Mouse (Mus musculus) forebrain, embryonic 16.5 days (tissue): Measurements from ENCODE around the gene Ankrd37. TPM values are rescaled to one million over a fixed set of nuclear protein-coding genes. Genes with fewer than 3 reads are reported as not detected.

ENCODE experiments used
- ATAC-seq: fragments of 200-750 bp; cut with Nextera tagmentation; 2 replicates; pipeline ENCODE4 v1.8.0; 2017; ENCODE audit warnings: mild to moderate bottlenecking, moderate library complexity
- H3K27ac ChIP-seq: fragments of 300-500 bp; sonication (generic); 2 replicates; pipeline ENCODE4 v1.5.1; 2014; ENCODE audit warnings: low read length, control low read depth
- H3K27me3 ChIP-seq: fragments of 300-500 bp; sonication (generic); replicated peaks from 2 replicates; pipeline ENCODE4 v1.6.1; 2014; ENCODE audit warnings: low read length; ENCODE audit not compliant: control insufficient read depth, insufficient read depth
- H3K36me3 ChIP-seq: fragments of 300-500 bp; sonication (generic); 2 replicates; pipeline ENCODE4 v1.6.1; 2014; ENCODE audit not compliant: control insufficient read depth, insufficient read depth
- H3K4me1 ChIP-seq: fragments of 300-500 bp; sonication (generic); replicated peaks from 2 replicates; pipeline ENCODE4 v1.6.1; 2014; ENCODE audit warnings: low read length; ENCODE audit not compliant: control insufficient read depth, insufficient read depth
- H3K4me2 ChIP-seq: fragments of 300-500 bp; sonication (generic); 2 replicates; pipeline ENCODE4 v1.6.1; 2014; ENCODE audit warnings: mild to moderate bottlenecking, low read length, control low read depth
- H3K4me3 ChIP-seq: fragments of 300-500 bp; sonication (generic); replicated peaks from 2 replicates; pipeline ENCODE4 v1.5.1; 2014; ENCODE audit warnings: mild to moderate bottlenecking, low read length, control low read depth
- H3K9ac ChIP-seq: fragments of 300-500 bp; sonication (generic); replicated peaks from 2 replicates; pipeline ENCODE4 v1.6.1; 2014; ENCODE audit warnings: low read depth, low read length, control low read depth
- H3K9me3 ChIP-seq: fragments of 300-500 bp; sonication (generic); 2 replicates; pipeline ENCODE4 v1.6.1; 2016; ENCODE audit warnings: low read length; ENCODE audit not compliant: control insufficient read depth
- WGBS: fragments of 180-500 bp; shearing (Covaris S2); extraction: QIAGEN DNeasy Blood & Tissue Kit; methylation state at CpG from one replicate; pipeline ENCODE4 v1.1.7; 2014; 5-methylcytosine and 5-hydroxymethylcytosine counted together
- polyA plus RNA-seq: library from polyadenylated mRNA; unstranded; fragments of >200 nt; fragmentation: Nextera tagmentation; extraction: Ambion mirVana; gene quantifications from 2 replicates; pipeline ENCODE4 v1.2.1, GENCODE M21; 2015

Gene Ankrd37
- polyA plus RNA-seq, 1 experiment from 2014 or later = 26.1 TPM

GRCm38 (mm10) chr8:46007050-46007672, 1.7 kb upstream of the Ankrd37 start:
- no peaks in the 10 kb centered on the region for H3K9me3 ChIP-seq
- no peaks in the 10 kb centered on the region for H3K27me3 ChIP-seq
- no peaks in the 10 kb centered on the region; the same call in 1 of the 2 replicates for H3K4me1 ChIP-seq
- no peak overlapping the region for H3K9ac ChIP-seq
- 90% methylated on average over 3 of the region's 3 CpGs for WGBS
- H3K4me3 ChIP-seq = no peak overlapping the region
- H3K27ac ChIP-seq = no peak overlapping the region
- no peak overlapping the region for H3K4me2 ChIP-seq
- H3K36me3 ChIP-seq = no peaks in the 10 kb centered on the region
- no peak for ATAC-seq

DNA sequence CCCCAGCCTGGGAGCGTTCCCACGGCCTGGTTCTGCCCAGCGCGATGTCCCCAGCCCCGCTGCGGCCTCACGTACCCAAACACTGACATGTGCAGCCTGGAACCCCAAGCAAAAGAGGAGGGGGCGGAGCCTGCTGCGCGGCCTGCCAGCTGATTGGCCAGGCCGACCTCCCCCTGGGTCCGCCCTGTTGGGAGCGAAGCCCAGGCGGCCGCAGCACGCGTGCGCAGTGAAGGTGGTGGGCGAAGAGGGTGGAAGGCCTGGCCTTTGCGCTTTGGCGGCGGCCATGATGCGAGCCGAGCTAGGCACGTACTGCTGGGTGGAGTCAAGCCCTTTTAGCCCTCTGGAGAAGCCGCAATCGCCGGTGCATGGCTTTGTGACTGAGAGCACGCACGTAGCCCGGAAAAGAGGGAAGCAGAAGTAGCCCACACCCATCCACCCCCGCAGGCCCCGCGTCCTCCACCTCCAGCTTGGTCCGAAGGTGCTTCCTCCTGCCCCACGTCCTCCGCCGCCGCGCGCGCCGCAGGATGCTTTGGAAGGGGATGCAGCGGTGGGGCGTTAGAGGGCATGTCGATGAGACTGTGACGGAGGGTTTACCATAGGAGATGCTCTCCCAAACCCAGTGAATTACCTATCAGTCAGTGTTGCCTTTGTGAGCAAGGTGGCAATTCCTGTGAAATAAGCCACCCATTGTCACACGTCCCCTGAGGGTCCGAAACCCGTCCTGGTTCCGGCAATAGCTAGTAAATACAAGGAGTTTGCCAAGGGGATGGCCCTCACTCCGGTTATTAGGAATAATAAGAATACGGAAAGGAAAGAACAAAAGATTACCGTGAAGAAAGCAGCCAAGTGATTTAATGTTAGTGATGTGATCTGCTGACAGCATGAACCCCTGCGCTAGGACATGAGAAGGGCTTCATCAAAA, 5.5 kb downstream of the Ankrd37 start:
- H3K36me3 ChIP-seq = peaks cover 15% of the 10 kb centered on the region
- peaks cover 4% of the 10 kb centered on the region for H3K4me1 ChIP-seq
- H3K9me3 ChIP-seq = no peaks in the 10 kb centered on the region
- peak overlapping the region; percentile 65 for H3K4me3 ChIP-seq
- 2% methylated on average over 55 of the region's 55 CpGs for WGBS
- H3K27me3 ChIP-seq = no peaks in the 10 kb centered on the region
- peak; percentile 99 for ATAC-seq
- H3K27ac ChIP-seq = peak overlapping the region; percentile 97
- peak overlapping the region; percentile 90 for H3K9ac ChIP-seq
- peak overlapping the region; percentile 76 for H3K4me2 ChIP-seq

GRCm38 (mm10) chr8:45999138-45999783, 6.2 kb downstream of the Ankrd37 start, which contains the start of gene Lrp2bp:
Lrp2bp (plus strand) TSS chr8:45999303.
- Histone ChIP-seq H3K4me3 (peak within 1 kb of the TSS; percentile 65), H3K9ac (peak within 1 kb of the TSS; percentile 90), H3K36me3 (peaks cover 15% of the 10 kb centered on the region), H3K9me3 (no peaks in the 10 kb centered on the region), H3K4me2 (peak within 1 kb of the TSS; percentile 76), H3K27ac (peak within 1 kb of the TSS; percentile 97), H3K27me3 (no peaks in the 10 kb centered on the region), H3K4me1 (peaks cover 4% of the 10 kb centered on the region)
- no peak for ATAC-seq
- WGBS = 3% methylated on average over 22 of the region's 22 CpGs

DNA sequence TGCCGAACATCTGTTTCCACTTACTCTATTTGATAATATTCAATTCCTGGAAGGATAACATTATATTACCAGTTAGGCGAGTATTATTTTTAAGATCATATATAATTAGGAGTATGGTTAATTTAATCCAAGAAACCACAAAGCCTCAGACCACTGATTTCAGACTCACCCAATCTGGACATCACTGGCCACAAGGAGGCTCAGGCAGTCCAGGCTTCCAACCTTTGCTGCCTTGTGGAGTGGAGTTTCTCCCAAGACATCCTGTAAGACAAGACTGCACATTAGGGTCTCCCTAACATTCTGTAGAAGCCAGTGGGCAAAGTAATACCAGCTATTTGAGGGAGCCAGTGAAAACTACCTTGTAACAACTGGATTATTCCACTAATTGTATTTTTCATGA, 7.3 kb downstream of the Ankrd37 start:
- no peak overlapping the region for H3K4me3 ChIP-seq
- no peak for ATAC-seq

DNA sequence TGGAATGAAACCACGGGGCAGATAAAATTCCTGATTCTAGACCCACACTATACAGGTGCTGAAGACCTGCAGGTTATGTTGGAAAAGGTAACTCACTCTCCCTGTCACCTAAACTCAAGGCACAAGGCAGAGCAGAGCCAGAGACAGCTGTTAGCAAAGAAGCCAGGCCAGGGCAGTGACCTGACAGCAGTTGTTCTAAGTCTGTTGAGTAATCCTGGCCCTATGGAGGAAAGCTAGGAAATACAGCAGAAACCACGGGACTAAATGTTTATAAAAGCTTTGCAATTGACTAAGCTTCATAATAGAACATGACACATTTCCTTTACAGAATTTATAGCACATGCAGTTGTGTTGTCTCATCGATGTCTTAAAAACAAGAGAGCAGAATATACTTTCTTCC, 9.9 kb downstream of the Ankrd37 start:
- 95% methylated on average over 3 of the region's 3 CpGs for WGBS
- no peak overlapping the region for H3K4me2 ChIP-seq
- no peak overlapping the region for H3K4me3 ChIP-seq
- H3K9ac ChIP-seq = no peak overlapping the region
- peaks cover 17% of the 10 kb centered on the region for H3K36me3 ChIP-seq
- H3K27me3 ChIP-seq = no peaks in the 10 kb centered on the region
- H3K9me3 ChIP-seq = no peaks in the 10 kb centered on the region
- ATAC-seq = no peak
- no peak overlapping the region for H3K27ac ChIP-seq
- peaks cover 4% of the 10 kb centered on the region for H3K4me1 ChIP-seq

More for the DNA sequence above, 7.3 kb downstream of the Ankrd37 start:
- Histone ChIP-seq H3K4me2 (no peak overlapping the region), H3K27me3 (no peaks in the 10 kb centered on the region), H3K4me1 (peaks cover 4% of the 10 kb centered on the region), H3K9ac (no peak overlapping the region), H3K36me3 (peaks cover 17% of the 10 kb centered on the region), H3K9me3 (no peaks in the 10 kb centered on the region), H3K27ac (no peak overlapping the region)
- WGBS = 94% methylated on average over 2 of the region's 2 CpGs

GRCm38 (mm10) chr8:45994111-45994510, 11.4 kb downstream of the Ankrd37 start:
- H3K27me3 ChIP-seq = no peaks in the 10 kb centered on the region
- H3K36me3 ChIP-seq = peaks cover 17% of the 10 kb centered on the region
- no peak for ATAC-seq
- H3K9me3 ChIP-seq = no peaks in the 10 kb centered on the region
- H3K9ac ChIP-seq = no peak overlapping the region
- no peak overlapping the region for H3K4me3 ChIP-seq
- peaks cover 2% of the 10 kb centered on the region for H3K4me1 ChIP-seq
- WGBS = 97% methylated on average over 2 of the region's 2 CpGs
- H3K4me2 ChIP-seq = no peak overlapping the region
- no peak overlapping the region for H3K27ac ChIP-seq

DNA sequence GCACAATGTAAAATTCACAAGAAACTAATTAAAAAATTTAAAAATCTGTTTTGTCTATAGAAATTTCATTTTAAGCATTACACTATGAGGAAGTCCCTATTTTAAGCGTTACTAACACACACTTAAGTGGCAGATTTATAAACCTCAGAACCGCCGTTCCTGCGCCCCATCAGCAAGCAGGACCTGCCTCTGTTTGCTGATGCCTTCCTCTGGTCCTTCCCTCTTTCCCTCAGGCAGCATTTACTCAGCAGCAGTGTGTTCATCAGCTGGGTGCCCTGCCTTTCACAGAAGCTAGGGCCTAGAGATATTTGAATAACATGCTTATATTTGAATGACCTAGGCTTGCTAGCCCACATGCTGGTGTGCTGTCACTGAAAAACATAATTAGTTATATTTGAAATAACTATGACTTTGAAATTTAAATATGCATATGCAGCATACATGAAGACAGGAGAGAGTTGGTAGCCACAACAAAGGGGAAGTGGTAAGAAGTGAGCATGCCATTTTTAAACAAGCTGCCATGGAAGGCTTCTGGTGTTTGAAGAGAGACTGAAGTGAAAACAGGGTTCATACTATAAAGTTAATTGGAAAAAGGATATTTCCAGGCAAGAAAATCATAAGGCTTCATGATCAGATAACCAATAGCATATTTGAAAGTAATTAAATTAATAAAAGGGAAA, 14.7 kb downstream of the Ankrd37 start:
- 97% methylated on average over 4 of the region's 4 CpGs for WGBS
- Histone ChIP-seq H3K4me3 (no peak overlapping the region), H3K27me3 (no peaks in the 10 kb centered on the region), H3K9me3 (no peaks in the 10 kb centered on the region), H3K9ac (no peak overlapping the region), H3K36me3 (peaks cover 11% of the 10 kb centered on the region), H3K4me1 (no peaks in the 10 kb centered on the region), H3K4me2 (no peak overlapping the region), H3K27ac (no peak overlapping the region)
- ATAC-seq = no peak

DNA sequence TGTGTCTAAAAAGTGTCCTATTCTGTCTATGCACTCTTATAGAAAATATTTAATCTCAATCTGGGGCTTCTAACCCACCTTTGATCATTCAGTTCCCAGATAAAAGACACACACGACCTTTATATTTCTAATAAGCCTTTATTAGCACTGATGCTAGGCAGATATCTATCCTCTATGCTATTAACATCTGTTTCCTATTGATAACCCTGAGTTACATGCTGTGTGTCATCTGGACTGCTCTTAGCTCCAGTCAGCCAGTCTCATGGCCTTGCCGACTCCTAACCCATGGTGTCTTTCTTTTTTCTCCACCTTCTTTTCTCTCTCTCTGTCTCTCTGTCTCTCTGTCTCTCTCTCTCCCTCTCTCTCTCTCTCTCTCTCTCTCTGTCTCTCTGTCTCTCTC, 17.3 kb downstream of the Ankrd37 start:
- WGBS = 64% methylated on average over 2 of the region's 2 CpGs
- Histone ChIP-seq H3K36me3 (peaks cover 4% of the 10 kb centered on the region), H3K9ac (no peak overlapping the region), H3K4me2 (no peak overlapping the region), H3K27ac (no peak overlapping the region), H3K27me3 (no peaks in the 10 kb centered on the region), H3K9me3 (no peaks in the 10 kb centered on the region), H3K4me3 (no peak overlapping the region), H3K4me1 (no peaks in the 10 kb centered on the region)
- no peak for ATAC-seq

- no peak for ATAC-seq
- no peak overlapping the region for H3K4me3 ChIP-seq
- H3K9me3 ChIP-seq = no peaks in the 10 kb centered on the region
- H3K4me1 ChIP-seq = no peaks in the 10 kb centered on the region
- WGBS = 84% methylated on average over 3 of the region's 3 CpGs
- no peaks in the 10 kb centered on the region for H3K27me3 ChIP-seq
- peaks cover 6% of the 10 kb centered on the region for H3K36me3 ChIP-seq
- H3K27ac ChIP-seq = no peak overlapping the region
- H3K4me2 ChIP-seq = no peak overlapping the region
- no peak overlapping the region for H3K9ac ChIP-seq
These were observed 18.8 kb downstream of the Ankrd37 start for GRCm38 (mm10) chr8:45986665-45987064.
